Mouse (Mus musculus): ENCODE measurements around the gene Cfap43. TPM values are rescaled to one million over a fixed set of nuclear protein-coding genes. Genes with fewer than 3 reads are reported as not detected.

The Cfap43 gene
- 0.01 TPM in 1 of 2 replicates, not detected in the other for polyA plus RNA-seq (2015; fragmentation: Nextera tagmentation; extraction: Ambion mirVana)

- Histone ChIP-seq H3K9ac (ENCODE audit: low read depth, low read length) (peak within 1 kb of the TSS; percentile 85), H3K4me2 (ENCODE audit: low read depth, low read length) (peak within 1 kb of the TSS; percentile 87), H3K36me3 (ENCODE audit: control insufficient read depth, insufficient read depth) (no peaks in the 10 kb centered on the region), H3K27me3 (ENCODE audit: control insufficient read depth, insufficient read depth, low read depth, low read length) (no peaks in the 10 kb centered on the region), H3K4me1 (ENCODE audit: control insufficient read depth, low read depth, low read length) (peaks cover 18% of the 10 kb centered on the region), H3K4me3 (ENCODE audit: low read depth, low read length) (peak within 1 kb of the TSS; percentile 81), H3K27ac (ENCODE audit: low read length) (peak within 1 kb of the TSS; percentile 77), H3K9me3 (replicated peaks; ENCODE audit: control insufficient read depth, low read length) (no peaks in the 10 kb centered on the region)
- under 1% methylated on average over 48 of the region's 48 CpGs for WGBS (ENCODE audit: insufficient replicate concordance)
- peak; percentile 73 for ATAC-seq (ENCODE audit: low read depth)
Measured at GRCm38 (mm10) chr19:47919126-47919965, at the start of gene Cfap43, which contains the start of gene Itprip. TSS of gene Cfap43 (minus strand) at chr19:47919287. TSS of gene Itprip (minus strand) at chr19:47919299.

- Histone ChIP-seq H3K4me1 (ENCODE audit: control insufficient read depth, low read depth, low read length) (no peaks in the 10 kb centered on the region), H3K4me2 (ENCODE audit: low read depth, low read length) (no peak overlapping the region), H3K36me3 (ENCODE audit: control insufficient read depth, insufficient read depth) (no peaks in the 10 kb centered on the region), H3K27ac (ENCODE audit: low read length) (no peak overlapping the region), H3K4me3 (ENCODE audit: low read depth, low read length) (no peak overlapping the region), H3K9me3 (replicated peaks; ENCODE audit: control insufficient read depth, low read length) (no peaks in the 10 kb centered on the region), H3K27me3 (ENCODE audit: control insufficient read depth, insufficient read depth, low read depth, low read length) (no peaks in the 10 kb centered on the region), H3K9ac (ENCODE audit: low read depth, low read length) (no peak overlapping the region)
- 62% methylated on average over 13 of the region's 13 CpGs for WGBS (ENCODE audit: insufficient replicate concordance)
- ATAC-seq (ENCODE audit: low read depth) = no peak
Measured at GRCm38 (mm10) chr19:47958181-47958580, 39.1 kb upstream of the Cfap43 start.

GRCm38 (mm10) chr19:47953169-47953568 is 34.1 kb upstream of the Cfap43 start:
- 70% methylated on average over 9 of the region's 9 CpGs for WGBS (ENCODE audit: insufficient replicate concordance)

GRCm38 (mm10) chr19:47950946-47951345 is 31.9 kb upstream of the Cfap43 start:
- H3K9ac ChIP-seq (ENCODE audit: low read depth, low read length) = no peak overlapping the region
- no peaks in the 10 kb centered on the region for H3K27me3 ChIP-seq (ENCODE audit: control insufficient read depth, insufficient read depth, low read depth, low read length)
- no peaks in the 10 kb centered on the region for H3K9me3 ChIP-seq (replicated peaks; ENCODE audit: control insufficient read depth, low read length)
- no peak for ATAC-seq (ENCODE audit: low read depth)
- no peaks in the 10 kb centered on the region for H3K4me1 ChIP-seq (ENCODE audit: control insufficient read depth, low read depth, low read length)
- H3K4me3 ChIP-seq (ENCODE audit: low read depth, low read length) = no peak overlapping the region
- no peaks in the 10 kb centered on the region for H3K36me3 ChIP-seq (ENCODE audit: control insufficient read depth, insufficient read depth)
- H3K4me2 ChIP-seq (ENCODE audit: low read depth, low read length) = no peak overlapping the region
- WGBS (ENCODE audit: insufficient replicate concordance) = 58% methylated on average over 7 of the region's 7 CpGs
- H3K27ac ChIP-seq (ENCODE audit: low read length) = no peak overlapping the region

More at GRCm38 (mm10) chr19:47953169-47953568, 34.1 kb upstream of the Cfap43 start:
- no peaks in the 10 kb centered on the region for H3K27me3 ChIP-seq (ENCODE audit: control insufficient read depth, insufficient read depth, low read depth, low read length)
- no peaks in the 10 kb centered on the region for H3K4me1 ChIP-seq (ENCODE audit: control insufficient read depth, low read depth, low read length)
- no peaks in the 10 kb centered on the region for H3K9me3 ChIP-seq (replicated peaks; ENCODE audit: control insufficient read depth, low read length)
- H3K36me3 ChIP-seq (ENCODE audit: control insufficient read depth, insufficient read depth) = no peaks in the 10 kb centered on the region
- H3K4me2 ChIP-seq (ENCODE audit: low read depth, low read length) = no peak overlapping the region
- H3K27ac ChIP-seq (ENCODE audit: low read length) = no peak overlapping the region
- no peak overlapping the region for H3K4me3 ChIP-seq (ENCODE audit: low read depth, low read length)
- H3K9ac ChIP-seq (ENCODE audit: low read depth, low read length) = no peak overlapping the region
- ATAC-seq (ENCODE audit: low read depth) = no peak

GRCm38 (mm10) chr19:47946821-47947465 is 27.9 kb upstream of the Cfap43 start:
- H3K9ac ChIP-seq (ENCODE audit: low read depth, low read length) = no peak overlapping the region
- no peaks in the 10 kb centered on the region for H3K36me3 ChIP-seq (ENCODE audit: control insufficient read depth, insufficient read depth)
- H3K27ac ChIP-seq (ENCODE audit: low read length) = no peak overlapping the region
- no peaks in the 10 kb centered on the region for H3K27me3 ChIP-seq (ENCODE audit: control insufficient read depth, insufficient read depth, low read depth, low read length)
- no peak overlapping the region for H3K4me3 ChIP-seq (ENCODE audit: low read depth, low read length)
- no peak for ATAC-seq (ENCODE audit: low read depth)
- no peaks in the 10 kb centered on the region for H3K4me1 ChIP-seq (ENCODE audit: control insufficient read depth, low read depth, low read length)
- no peak overlapping the region for H3K4me2 ChIP-seq (ENCODE audit: low read depth, low read length)
- 57% methylated on average over 23 of the region's 23 CpGs for WGBS (ENCODE audit: insufficient replicate concordance)
- no peaks in the 10 kb centered on the region for H3K9me3 ChIP-seq (replicated peaks; ENCODE audit: control insufficient read depth, low read length)

GRCm38 (mm10) chr19:47939361-47939760 is 20.3 kb upstream of the Cfap43 start:
- no peak for ATAC-seq (ENCODE audit: low read depth)
- Histone ChIP-seq H3K4me1 (ENCODE audit: control insufficient read depth, low read depth, low read length) (peaks cover 6% of the 10 kb centered on the region), H3K9me3 (replicated peaks; ENCODE audit: control insufficient read depth, low read length) (no peaks in the 10 kb centered on the region), H3K27ac (ENCODE audit: low read length) (no peak overlapping the region), H3K27me3 (ENCODE audit: control insufficient read depth, insufficient read depth, low read depth, low read length) (peaks cover 17% of the 10 kb centered on the region), H3K4me2 (ENCODE audit: low read depth, low read length) (no peak overlapping the region), H3K9ac (ENCODE audit: low read depth, low read length) (no peak overlapping the region), H3K4me3 (ENCODE audit: low read depth, low read length) (no peak overlapping the region), H3K36me3 (ENCODE audit: control insufficient read depth, insufficient read depth) (no peaks in the 10 kb centered on the region)
- 71% methylated on average over 6 of the region's 6 CpGs for WGBS (ENCODE audit: insufficient replicate concordance)

- Histone ChIP-seq H3K9ac (ENCODE audit: low read depth, low read length) (no peak within 1 kb of the TSS), H3K27ac (ENCODE audit: low read length) (no peak within 1 kb of the TSS), H3K27me3 (ENCODE audit: control insufficient read depth, insufficient read depth, low read depth, low read length) (peaks cover 17% of the 10 kb centered on the region), H3K4me2 (ENCODE audit: low read depth, low read length) (peak within 1 kb of the TSS; percentile 62), H3K9me3 (replicated peaks; ENCODE audit: control insufficient read depth, low read length) (no peaks in the 10 kb centered on the region), H3K4me3 (ENCODE audit: low read depth, low read length) (peak within 1 kb of the TSS; percentile 46), H3K4me1 (ENCODE audit: control insufficient read depth, low read depth, low read length) (peaks cover 6% of the 10 kb centered on the region), H3K36me3 (ENCODE audit: control insufficient read depth, insufficient read depth) (no peaks in the 10 kb centered on the region)
- 9% methylated on average over 41 of the region's 41 CpGs for WGBS (ENCODE audit: insufficient replicate concordance)
- ATAC-seq (ENCODE audit: low read depth) = no peak
Measured at GRCm38 (mm10) chr19:47937443-47938406, 18.6 kb upstream of the Cfap43 start, which contains the start of gene Cfap58. TSS of gene Cfap58 (plus strand) at chr19:47937675.

GRCm38 (mm10) chr19:47936938-47937337 is 17.9 kb upstream of the Cfap43 start:
- Histone ChIP-seq H3K27ac (ENCODE audit: low read length) (no peak overlapping the region), H3K9ac (ENCODE audit: low read depth, low read length) (no peak overlapping the region), H3K27me3 (ENCODE audit: control insufficient read depth, insufficient read depth, low read depth, low read length) (peaks cover 17% of the 10 kb centered on the region), H3K4me1 (ENCODE audit: control insufficient read depth, low read depth, low read length) (peaks cover 6% of the 10 kb centered on the region), H3K36me3 (ENCODE audit: control insufficient read depth, insufficient read depth) (no peaks in the 10 kb centered on the region), H3K4me3 (ENCODE audit: low read depth, low read length) (no peak overlapping the region), H3K4me2 (ENCODE audit: low read depth, low read length) (no peak overlapping the region; the same call in 1 of the 2 replicates), H3K9me3 (replicated peaks; ENCODE audit: control insufficient read depth, low read length) (no peaks in the 10 kb centered on the region)
- ATAC-seq (ENCODE audit: low read depth) = no peak
- 38% methylated on average over 9 of the region's 9 CpGs for WGBS (ENCODE audit: insufficient replicate concordance)

All from liver, embryonic 16.5 days (tissue).